Mouse (Mus musculus): ENCODE results near the gene Lmod1.

Gene Lmod1

GRCm38 (mm10) chr1:135401452-135402110 is 77.0 kb downstream of the Lmod1 start:
- in situ Hi-C loops (cut with MboI; ENCODE audit: unreplicated experiment in 2 of 2) = no loop called here

GRCm38 (mm10) chr1:135405356-135405755 is 80.7 kb downstream of the Lmod1 start:
- in situ Hi-C loops (cut with MboI; ENCODE audit: unreplicated experiment in 2 of 2) = no loop called here

- in situ Hi-C loops (cut with MboI; ENCODE audit: unreplicated experiment in 2 of 2) = no loop called here
Measured at GRCm38 (mm10) chr1:135408973-135409372, 84.4 kb downstream of the Lmod1 start.

- in situ Hi-C loops (cut with MboI; ENCODE audit: unreplicated experiment in 2 of 2) = no loop called here
Measured at GRCm38 (mm10) chr1:135410967-135411366, 86.4 kb downstream of the Lmod1 start.

GRCm38 (mm10) chr1:135412130-135412529 is 87.5 kb downstream of the Lmod1 start:
- in situ Hi-C loops (cut with MboI; ENCODE audit: unreplicated experiment in 2 of 2) = no loop called here

GRCm38 (mm10) chr1:135413996-135414395 is 89.4 kb downstream of the Lmod1 start:
- in situ Hi-C loops (cut with MboI; ENCODE audit: unreplicated experiment in 2 of 2) = no loop called here

All from v-Abl transformed pro-B cells (cell line).